Mouse (Mus musculus) lung, postnatal 36 days (tissue): Measurements from ENCODE around the gene Ift22.
A peak's percentile ranks its signal among the peaks of the same experiment; 100 is the strongest.

ENCODE experiments used
- DNase-seq: peaks from one replicate; pipeline ENCODE4 v3.0.0; 2022; ENCODE audit warnings: mixed read lengths

Ift22 gene

GRCm38 (mm10) chr5:136907991-136908857 is at the start of gene Ift22:
Gene Ift22, plus strand, starts transcription at chr5:136908150.
- peak; percentile 96 for DNase-seq

GRCm38 (mm10) chr5:136861191-136861940 is 46.6 kb upstream of the Ift22 start:
- no peak for DNase-seq

- DNase-seq = no peak
Measured at GRCm38 (mm10) chr5:136862806-136863205, 45.1 kb upstream of the Ift22 start.

GRCm38 (mm10) chr5:136863276-136863675 is 44.7 kb upstream of the Ift22 start:
- DNase-seq = no peak

GRCm38 (mm10) chr5:136863961-136864674 is 43.8 kb upstream of the Ift22 start:
- DNase-seq = peak; percentile 69

GRCm38 (mm10) chr5:136867706-136868105 is 40.2 kb upstream of the Ift22 start:
- no peak for DNase-seq

GRCm38 (mm10) chr5:136869451-136870114 is 38.4 kb upstream of the Ift22 start:
- no peak for DNase-seq

GRCm38 (mm10) chr5:136872417-136872816 is 35.5 kb upstream of the Ift22 start:
- no peak for DNase-seq

GRCm38 (mm10) chr5:136874271-136874670 is 33.7 kb upstream of the Ift22 start:
- no peak for DNase-seq

- no peak for DNase-seq
Measured at GRCm38 (mm10) chr5:136880101-136880500, 27.8 kb upstream of the Ift22 start.

GRCm38 (mm10) chr5:136881380-136882009 is 26.5 kb upstream of the Ift22 start:
- peak; percentile 85 for DNase-seq

GRCm38 (mm10) chr5:136882055-136882787 is 25.7 kb upstream of the Ift22 start:
- no peak for DNase-seq

GRCm38 (mm10) chr5:136882788-136883439 is 25.0 kb upstream of the Ift22 start, which contains the start of gene Col26a1:
Gene Col26a1, minus strand, starts transcription at chr5:136883209.
- DNase-seq = no peak

- DNase-seq = no peak
Measured at GRCm38 (mm10) chr5:136886957-136887356, 21.0 kb upstream of the Ift22 start.

GRCm38 (mm10) chr5:136888539-136889355 is 19.2 kb upstream of the Ift22 start:
- no peak for DNase-seq

GRCm38 (mm10) chr5:136894840-136895528 is 13.0 kb upstream of the Ift22 start:
- DNase-seq = no peak

GRCm38 (mm10) chr5:136895529-136895963 is 12.4 kb upstream of the Ift22 start:
- DNase-seq = no peak

GRCm38 (mm10) chr5:136904621-136905020 is 3.3 kb upstream of the Ift22 start:
- no peak for DNase-seq

- peak; percentile 54 for DNase-seq
Measured at GRCm38 (mm10) chr5:136905630-136906029, 2.3 kb upstream of the Ift22 start.
